22 mouse cellular contexts compared by ENCODE assay signal in genomic region chr5:34502411-34502810, GRCm38 (mm10). TPM values are rescaled to one million over a fixed set of nuclear protein-coding genes. Genes with fewer than 3 reads are reported as not detected.
DNase-seq lines count a peak whose midpoint lies in the region; ATAC-seq and TF ChIP-seq lines count a peak whose summit lies in the region.
"Had no signal": no experiment of that assay in that cellular context is flagged by ENCODE, and none has a peak within 500 bp of the region (broad histone marks: within the 10 kb centered on the region; RNA-seq: fewer than 3 reads in every experiment).

No protein-coding gene starts in this region.

- H3K9ac ChIP-seq in liver, embryonic 13.5 days: no peak overlapping the region
- no peak overlapping the region for H3K9ac ChIP-seq in liver, postnatal 0 days (replicated peaks)
- H3K9ac ChIP-seq: embryonic facial prominence, embryonic 12.5 days; embryonic facial prominence, embryonic 15.5 days; forebrain, embryonic 13.5 days; hindbrain, embryonic 13.5 days; intestine, embryonic 15.5 days had no signal

- H3K36me3 ChIP-seq in liver, embryonic 13.5 days: 0 out of 2 replicates have a peak, but pooled peaks cover 20% of the 10 kb centered on the region
- peaks cover 20% of the 10 kb centered on the region for H3K36me3 ChIP-seq in liver, postnatal 0 days (replicated peaks; ENCODE audit: insufficient read depth, low read length)
- H3K36me3 ChIP-seq: embryonic facial prominence, embryonic 12.5 days; forebrain, embryonic 10.5 days; hindbrain, embryonic 13.5 days; intestine, embryonic 15.5 days had no signal

- H3K4me1 ChIP-seq in liver, embryonic 13.5 days (replicated peaks): peaks cover 2% of the 10 kb centered on the region; the same call in 1 of the 2 replicates
- no peaks in the 10 kb centered on the region for H3K4me1 ChIP-seq in liver, postnatal 0 days (ENCODE audit: insufficient read depth)
- H3K4me1 ChIP-seq: embryonic facial prominence, embryonic 12.5 days; embryonic facial prominence, embryonic 15.5 days; forebrain, embryonic 10.5 days; forebrain, embryonic 13.5 days; hindbrain, embryonic 13.5 days; intestine, embryonic 15.5 days had no signal

- H3K27me3 ChIP-seq in liver, embryonic 13.5 days: no peaks in the 10 kb centered on the region
- no peaks in the 10 kb centered on the region for H3K27me3 ChIP-seq in liver, postnatal 0 days (ENCODE audit: insufficient read depth, low read length)
- H3K27me3 ChIP-seq: embryonic facial prominence, embryonic 12.5 days; embryonic facial prominence, embryonic 15.5 days; forebrain, embryonic 13.5 days; hindbrain, embryonic 13.5 days; intestine, embryonic 15.5 days had no signal

- no peak for TF ChIP-seq CTCF in layer of hippocampus, adult 2 months (conservative IDR thresholded peaks at IDR 0.05)
- no peak for TF ChIP-seq CTCF in liver, postnatal 0 days (IDR thresholded peaks at IDR 0.05; ENCODE audit: low read depth)

- 0 out of 2 replicates have a peak, but pooled peaks have one; percentile 7 for ATAC-seq in liver, embryonic 13.5 days (ENCODE audit: low read depth)
- ATAC-seq in liver, postnatal 0 days: no peak
- 0 out of 2 replicates have a peak, but pooled peaks have one; percentile 5 for ATAC-seq in erythroid progenitor cell, adult 5-6 weeks (replicated peaks; ENCODE audit: low FRiP score, poor library complexity, severe bottlenecking)
- ATAC-seq: forebrain, embryonic 13.5 days; forebrain, embryonic 16.5 days; hindbrain, embryonic 16.5 days; intestine, embryonic 15.5 days had no signal

- 78% methylated on average over 1 of the region's 1 CpGs for WGBS in liver, embryonic 13.5 days (ENCODE audit: insufficient replicate concordance)
- 73% methylated on average over 1 of the region's 1 CpGs for WGBS in liver, postnatal 0 days (ENCODE audit: insufficient replicate concordance)

- H3K4me3 ChIP-seq in layer of hippocampus, adult 2 months: no peak overlapping the region
- H3K4me3 ChIP-seq in liver, embryonic 13.5 days (replicated peaks): no peak overlapping the region
- no peak overlapping the region for H3K4me3 ChIP-seq in liver, postnatal 0 days (ENCODE audit: low read depth, low read length)
- H3K4me3 ChIP-seq: embryonic facial prominence, embryonic 12.5 days; embryonic facial prominence, embryonic 15.5 days; erythroblast, embryonic 14.5 days; forebrain, embryonic 10.5 days; forebrain, embryonic 13.5 days; heart, adult 2 months; hindbrain, embryonic 13.5 days; intestine, embryonic 15.5 days had no signal

- peak in 1 of 2 experiments; percentile 34 for DNase-seq in layer of hippocampus, adult 2 months (ENCODE audit: low spot score in 2 of 2)
- DNase-seq in layer of hippocampus, adult 8-10 months (ENCODE audit: low spot score in 2 of 2): no peak
- DNase-seq in liver, embryonic 13.5 days: no peak
- no peak for DNase-seq in liver, postnatal 0 days
- no peak for DNase-seq in cerebellum, postnatal 10 days
- DNase-seq: adrenal gland, postnatal 14 days; cerebellum, adult 11-12 months; cerebellum, adult 8-10 months; cerebellum, postnatal 14 days; gastrocnemius, postnatal 25 days; heart, adult 2 months had no signal

- no peak for TF ChIP-seq EP300 in liver, postnatal 0 days (IDR thresholded peaks at IDR 0.05; ENCODE audit: low read depth)

- H3K4me2 ChIP-seq in liver, embryonic 13.5 days: no peak overlapping the region
- no peak overlapping the region for H3K4me2 ChIP-seq in liver, postnatal 0 days (ENCODE audit: low read depth, low read length)
- H3K4me2 ChIP-seq: embryonic facial prominence, embryonic 12.5 days; embryonic facial prominence, embryonic 15.5 days; forebrain, embryonic 13.5 days; heart, embryonic 11.5 days; hindbrain, embryonic 13.5 days; intestine, embryonic 15.5 days had no signal

- no peaks in the 10 kb centered on the region for H3K9me3 ChIP-seq in liver, embryonic 13.5 days (replicated peaks)
- no peaks in the 10 kb centered on the region for H3K9me3 ChIP-seq in liver, postnatal 0 days (ENCODE audit: low read length)
- H3K9me3 ChIP-seq: embryonic facial prominence, embryonic 12.5 days; embryonic facial prominence, embryonic 15.5 days; forebrain, embryonic 10.5 days; forebrain, embryonic 13.5 days; hindbrain, embryonic 13.5 days; intestine, embryonic 15.5 days had no signal

- H3K27ac ChIP-seq in layer of hippocampus, adult 2 months: peak overlapping the region; percentile 71
- H3K27ac ChIP-seq in liver, embryonic 13.5 days: no peak overlapping the region
- no peak overlapping the region for H3K27ac ChIP-seq in liver, postnatal 0 days (ENCODE audit: low read depth)
- H3K27ac ChIP-seq: embryonic facial prominence, embryonic 12.5 days; embryonic facial prominence, embryonic 15.5 days; forebrain, embryonic 10.5 days; forebrain, embryonic 13.5 days; heart, adult 2 months; hindbrain, embryonic 13.5 days; intestine, embryonic 15.5 days had no signal

RNA-seq across cellular contexts. Expression of gene Tnip2, which starts 11.4 kb away (rescaled TPM):
- total RNA-seq in layer of hippocampus, adult 2 months (2021): 10 to 100 TPM; 29.9 to 30.9 TPM
- total RNA-seq in layer of hippocampus, adult 8-10 months (2022): 10 to 100 TPM; 27.2 to 36.7 (median 33.1) TPM
- polyA plus RNA-seq in liver, embryonic 13.5 days (2015; fragmentation: Nextera tagmentation; extraction: Ambion mirVana): 5.4 and 6.6 TPM in 2 replicates
- polyA plus RNA-seq in liver, postnatal 0 days (2015; fragmentation: Nextera tagmentation; extraction: Ambion mirVana): 5.3 and 5.5 TPM in 2 replicates
- 3.2 TPM in 1 of 2 replicates, not detected in the other for total RNA-seq in erythroid progenitor cell, adult 5-6 weeks (2015; ENCODE audit: low replicate concordance)
- 0.23 and 7.4 TPM in 2 replicates for total RNA-seq in erythroid progenitor cell, adult 5-6 weeks (2017; ENCODE audit: low replicate concordance)
- polyA plus RNA-seq: erythroblast, embryonic 14.5 days had no signal

RNA-seq across cellular contexts. Expression of gene Sh3bp2, which starts 23.2 kb away (rescaled TPM):
- 1 to 10 TPM; 3.3 to 6.6 TPM for total RNA-seq in layer of hippocampus, adult 2 months (2021)
- 10 to 100 TPM in 2 of 4 experiments, 1 to 10 TPM in 2; 3.8 to 13.5 (median 8.5) TPM for total RNA-seq in layer of hippocampus, adult 8-10 months (2022)
- 2.4 and 4.4 TPM in 2 replicates for polyA plus RNA-seq in liver, embryonic 13.5 days (2015; fragmentation: Nextera tagmentation; extraction: Ambion mirVana)
- 7.7 and 9.8 TPM in 2 replicates for polyA plus RNA-seq in liver, postnatal 0 days (2015; fragmentation: Nextera tagmentation; extraction: Ambion mirVana)
- total RNA-seq in erythroid progenitor cell, adult 5-6 weeks (2015; ENCODE audit: low replicate concordance): 1.7 and 4.3 TPM in 2 replicates
- 3.9 and 6.0 TPM in 2 replicates for total RNA-seq in erythroid progenitor cell, adult 5-6 weeks (2017; ENCODE audit: low replicate concordance)
